Mouse (Mus musculus): Measurements from ENCODE around the gene Spz1. TPM values are rescaled to one million over a fixed set of nuclear protein-coding genes. Genes with fewer than 3 reads are reported as not detected.

The Spz1 gene
- polyA plus RNA-seq, 1 experiment: 0.08 TPM

DNA sequence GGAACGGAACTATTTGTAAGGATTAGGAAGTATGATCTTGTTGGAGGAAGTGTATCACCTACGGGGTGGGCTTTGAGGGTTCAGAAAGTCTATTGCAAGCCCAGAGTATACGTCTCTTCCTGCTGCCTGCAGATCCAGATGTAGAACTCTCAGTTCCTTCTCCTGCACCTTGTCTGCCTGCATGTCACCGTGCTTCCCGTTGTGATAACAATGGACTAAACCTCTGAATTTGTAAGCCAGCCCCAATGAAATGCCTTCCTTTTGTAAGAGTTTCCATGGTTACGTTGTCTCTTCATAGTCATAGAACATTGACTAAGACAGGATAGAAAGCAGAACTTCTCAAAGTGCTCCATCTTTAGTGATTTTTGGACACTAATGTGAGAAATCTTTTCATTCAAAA is 716 bp upstream of the Spz1 start:
- Histone ChIP-seq H3K4me1 (ENCODE audit: control insufficient read depth, insufficient read depth, insufficient read length, low read length) (no peaks in the 10 kb centered on the region; the same call in 1 of the 2 replicates), H3K4me3 (ENCODE audit: low read depth, low read length) (no peak overlapping the region), H3K27ac (ENCODE audit: insufficient read depth, low read depth, low read length) (no peak overlapping the region), H3K36me3 (ENCODE audit: control insufficient read depth, insufficient read depth, low read length) (no peaks in the 10 kb centered on the region), H3K27me3 (ENCODE audit: control insufficient read depth, insufficient read depth, low read length) (no peaks in the 10 kb centered on the region)
- TF ChIP-seq POLR2A (IDR thresholded peaks at IDR 0.05; ENCODE audit: low read depth, low read length) (no peak), CTCF (IDR thresholded peaks at IDR 0.05; ENCODE audit: extremely low read depth, insufficient read length, insufficient replicate concordance, low read depth, low read length) (no peak)
- WGBS: 47% methylated on average over 6 of the region's 6 CpGs

DNA sequence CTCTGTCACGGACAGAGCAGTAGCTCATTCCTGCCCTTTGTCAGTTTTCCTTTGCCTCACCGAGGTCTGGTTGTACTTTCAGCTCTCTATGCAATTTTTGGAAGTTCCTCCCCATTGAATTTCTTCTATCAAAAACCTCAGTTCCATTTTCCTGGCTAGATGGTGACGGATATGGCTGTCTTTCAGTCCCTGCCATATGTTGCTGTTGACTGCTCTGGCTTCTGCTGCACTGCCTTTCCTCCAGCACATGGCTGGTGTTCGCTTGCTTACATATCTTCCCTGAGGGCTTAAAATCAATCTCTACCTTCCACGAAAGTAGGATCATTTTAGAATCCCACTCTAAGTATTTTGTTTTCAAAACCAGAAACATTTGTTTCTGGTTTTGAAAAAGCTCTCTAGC is 16.5 kb downstream of the Spz1 start:
- no peaks in the 10 kb centered on the region for H3K4me1 ChIP-seq (ENCODE audit: control insufficient read depth, insufficient read depth, insufficient read length, low read length)
- TF ChIP-seq POLR2A (IDR thresholded peaks at IDR 0.05; ENCODE audit: low read depth, low read length): no peak
- TF ChIP-seq CTCF (IDR thresholded peaks at IDR 0.05; ENCODE audit: extremely low read depth, insufficient read length, insufficient replicate concordance, low read depth, low read length): no peak
- no peak overlapping the region for H3K27ac ChIP-seq (ENCODE audit: insufficient read depth, low read depth, low read length)
- WGBS: 84% methylated on average over 5 of the region's 5 CpGs
- H3K4me3 ChIP-seq (ENCODE audit: low read depth, low read length): no peak overlapping the region
- no peaks in the 10 kb centered on the region for H3K27me3 ChIP-seq (ENCODE audit: control insufficient read depth, insufficient read depth, low read length)
- H3K36me3 ChIP-seq (ENCODE audit: control insufficient read depth, insufficient read depth, low read length): no peaks in the 10 kb centered on the region

DNA sequence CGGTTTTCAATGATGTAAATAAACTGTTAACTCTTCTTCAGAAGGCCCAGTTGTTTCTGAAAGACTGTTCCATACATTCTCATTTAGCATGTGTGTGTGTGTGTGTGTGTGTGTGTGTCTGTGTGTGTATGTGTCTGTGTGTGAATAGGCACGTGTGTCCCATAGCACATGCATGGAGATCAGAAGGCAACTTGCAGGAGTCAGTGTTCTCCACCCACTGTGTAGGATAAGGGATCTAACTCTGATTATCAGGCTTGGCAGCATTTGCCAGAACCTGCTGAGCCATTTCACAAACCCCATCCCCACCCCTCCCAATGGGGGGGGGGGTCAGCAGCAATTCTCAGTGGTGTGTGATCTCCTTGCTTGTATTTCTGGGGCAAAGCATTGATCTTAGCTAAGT is 18.7 kb downstream of the Spz1 start:
- Histone ChIP-seq H3K4me1 (ENCODE audit: control insufficient read depth, insufficient read depth, insufficient read length, low read length) (no peaks in the 10 kb centered on the region), H3K27me3 (ENCODE audit: control insufficient read depth, insufficient read depth, low read length) (no peaks in the 10 kb centered on the region), H3K36me3 (ENCODE audit: control insufficient read depth, insufficient read depth, low read length) (no peaks in the 10 kb centered on the region), H3K4me3 (ENCODE audit: low read depth, low read length) (no peak overlapping the region), H3K27ac (ENCODE audit: insufficient read depth, low read depth, low read length) (no peak overlapping the region)
- WGBS: 56% methylated on average over 2 of the region's 2 CpGs
- no peak for TF ChIP-seq POLR2A (IDR thresholded peaks at IDR 0.05; ENCODE audit: low read depth, low read length)

DNA sequence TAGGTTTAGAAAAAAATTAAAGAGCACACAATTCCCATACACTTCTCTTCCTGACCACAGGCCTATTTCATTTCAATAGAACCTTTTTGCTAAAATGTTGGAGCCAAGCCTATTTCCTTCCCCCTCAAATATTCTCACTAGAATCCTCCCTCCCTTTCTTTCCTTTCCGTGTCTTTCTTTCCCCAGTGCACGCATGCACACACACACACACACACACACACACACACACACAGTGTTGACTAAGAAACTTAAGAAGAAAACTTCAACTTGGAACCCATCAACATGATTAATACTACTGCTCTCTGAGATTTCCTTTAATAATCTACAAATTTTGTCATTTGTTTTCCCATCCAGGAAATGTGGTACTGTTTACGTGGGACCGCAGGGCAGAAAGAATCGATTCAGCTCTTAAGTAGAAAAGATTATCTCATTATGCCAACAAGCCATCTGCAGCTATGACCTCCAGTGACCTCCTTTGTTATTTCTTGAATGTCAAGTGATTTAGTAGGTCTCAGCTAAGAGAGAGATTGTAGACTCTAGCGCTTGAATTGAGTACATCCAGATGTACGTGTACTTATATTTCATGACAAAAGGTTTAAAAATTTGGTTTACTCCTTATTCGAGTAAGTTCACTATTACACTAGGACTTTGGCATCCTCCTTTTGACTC is 19.4 kb downstream of the Spz1 start:
- WGBS: 43% methylated on average over 8 of the region's 8 CpGs
- H3K27me3 ChIP-seq (ENCODE audit: control insufficient read depth, insufficient read depth, low read length): no peaks in the 10 kb centered on the region
- no peaks in the 10 kb centered on the region for H3K4me1 ChIP-seq (ENCODE audit: control insufficient read depth, insufficient read depth, insufficient read length, low read length)
- H3K4me3 ChIP-seq (ENCODE audit: low read depth, low read length): no peak overlapping the region
- no peak for TF ChIP-seq POLR2A (IDR thresholded peaks at IDR 0.05; ENCODE audit: low read depth, low read length)
- no peak for TF ChIP-seq CTCF (IDR thresholded peaks at IDR 0.05; ENCODE audit: extremely low read depth, insufficient read length, insufficient replicate concordance, low read depth, low read length)
- no peaks in the 10 kb centered on the region for H3K36me3 ChIP-seq (ENCODE audit: control insufficient read depth, insufficient read depth, low read length)
- H3K27ac ChIP-seq (ENCODE audit: insufficient read depth, low read depth, low read length): no peak overlapping the region

DNA sequence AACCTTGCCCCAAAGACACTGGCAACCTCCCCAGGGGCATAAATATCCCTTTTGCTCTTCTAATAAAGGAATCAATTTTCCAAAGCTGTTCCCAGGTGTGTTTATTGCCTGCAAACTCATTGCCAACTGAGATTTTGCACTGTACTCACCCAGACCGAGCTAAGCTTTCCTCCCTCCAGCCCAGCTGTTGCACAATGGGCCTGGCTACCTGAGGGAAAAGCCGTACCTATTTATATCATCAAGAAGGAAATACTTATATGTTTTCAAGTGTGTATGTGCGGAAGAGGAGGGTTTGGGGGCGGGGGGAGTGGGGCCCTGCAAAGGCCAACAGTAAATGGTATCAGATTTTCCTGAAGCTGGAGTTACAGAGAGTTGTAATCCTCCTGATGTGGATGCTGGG is 28.9 kb downstream of the Spz1 start:
- no peak overlapping the region for H3K27ac ChIP-seq (ENCODE audit: insufficient read depth, low read depth, low read length)
- H3K27me3 ChIP-seq (ENCODE audit: control insufficient read depth, insufficient read depth, low read length): no peaks in the 10 kb centered on the region
- H3K4me3 ChIP-seq (ENCODE audit: low read depth, low read length): no peak overlapping the region
- WGBS: 60% methylated on average over 4 of the region's 4 CpGs
- TF ChIP-seq CTCF (IDR thresholded peaks at IDR 0.05; ENCODE audit: extremely low read depth, insufficient read length, insufficient replicate concordance, low read depth, low read length) (no peak), POLR2A (IDR thresholded peaks at IDR 0.05; ENCODE audit: low read depth, low read length) (no peak)
- no peaks in the 10 kb centered on the region for H3K4me1 ChIP-seq (ENCODE audit: control insufficient read depth, insufficient read depth, insufficient read length, low read length)
- H3K36me3 ChIP-seq (ENCODE audit: control insufficient read depth, insufficient read depth, low read length): no peaks in the 10 kb centered on the region

DNA sequence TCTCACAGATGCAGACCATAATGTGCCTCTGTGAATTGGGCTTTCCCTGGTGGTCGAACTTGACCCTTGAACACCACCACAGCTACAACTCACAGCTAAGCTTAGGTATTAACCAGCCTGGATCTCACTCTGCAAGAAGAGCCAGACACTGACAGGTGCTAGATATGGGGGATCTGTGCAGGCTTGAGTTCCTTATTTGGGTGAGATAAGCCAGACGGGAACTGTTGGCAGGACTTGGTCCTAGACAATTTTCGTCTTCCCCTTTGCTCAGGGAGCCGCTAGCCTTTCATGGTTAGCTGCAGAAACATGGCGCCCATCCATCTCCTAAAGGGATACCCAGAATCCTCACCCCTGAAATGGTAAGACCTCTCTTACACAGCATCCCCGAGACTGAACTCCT is 35.0 kb downstream of the Spz1 start:
- H3K36me3 ChIP-seq (ENCODE audit: control insufficient read depth, insufficient read depth, low read length): no peaks in the 10 kb centered on the region
- H3K27me3 ChIP-seq (ENCODE audit: control insufficient read depth, insufficient read depth, low read length): no peaks in the 10 kb centered on the region
- no peak overlapping the region for H3K27ac ChIP-seq (ENCODE audit: insufficient read depth, low read depth, low read length)
- no peak for TF ChIP-seq POLR2A (IDR thresholded peaks at IDR 0.05; ENCODE audit: low read depth, low read length)
- TF ChIP-seq CTCF (IDR thresholded peaks at IDR 0.05; ENCODE audit: extremely low read depth, insufficient read length, insufficient replicate concordance, low read depth, low read length): no peak
- WGBS: 55% methylated on average over 6 of the region's 6 CpGs
- no peaks in the 10 kb centered on the region for H3K4me1 ChIP-seq (ENCODE audit: control insufficient read depth, insufficient read depth, insufficient read length, low read length)
- no peak overlapping the region for H3K4me3 ChIP-seq (ENCODE audit: low read depth, low read length)

DNA sequence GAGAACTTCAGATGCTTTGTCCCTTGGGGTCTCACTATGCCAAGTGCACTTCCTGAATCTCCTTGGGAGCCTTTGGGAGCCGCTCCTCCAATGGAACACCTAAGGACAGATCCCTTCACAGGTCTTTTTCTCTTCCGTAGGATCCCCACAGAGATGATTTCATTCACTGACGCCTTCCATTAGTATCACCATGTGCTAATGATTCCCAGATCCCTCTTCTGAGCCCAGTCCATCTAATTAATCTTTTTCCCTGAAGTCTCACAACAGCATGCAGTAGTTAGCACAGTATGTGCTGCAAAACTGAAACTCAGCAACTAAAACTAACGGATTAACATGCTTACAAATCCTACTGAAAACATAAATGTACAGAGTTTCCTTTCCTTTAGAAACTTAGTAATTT is 36.8 kb downstream of the Spz1 start:
- WGBS: 79% methylated on average over 4 of the region's 4 CpGs
- Histone ChIP-seq H3K27ac (ENCODE audit: insufficient read depth, low read depth, low read length) (no peak overlapping the region), H3K27me3 (ENCODE audit: control insufficient read depth, insufficient read depth, low read length) (no peaks in the 10 kb centered on the region), H3K36me3 (ENCODE audit: control insufficient read depth, insufficient read depth, low read length) (no peaks in the 10 kb centered on the region), H3K4me3 (ENCODE audit: low read depth, low read length) (no peak overlapping the region), H3K4me1 (ENCODE audit: control insufficient read depth, insufficient read depth, insufficient read length, low read length) (no peaks in the 10 kb centered on the region)
- no peak for TF ChIP-seq CTCF (IDR thresholded peaks at IDR 0.05; ENCODE audit: extremely low read depth, insufficient read length, insufficient replicate concordance, low read depth, low read length)
- no peak for TF ChIP-seq POLR2A (IDR thresholded peaks at IDR 0.05; ENCODE audit: low read depth, low read length)
